Mouse (Mus musculus) embryo, embryonic 9.5 days (tissue): ENCODE measurements around the gene Clasp2.
"Not testable (repeated sequence)": the region's sequence is repeated elsewhere in the genome, so short reads cannot be mapped to it uniquely, and the experiment has no call there.

ENCODE experiments used
- DNase-seq: peaks from one replicate; pipeline ENCODE4 v3.0.0-alpha.2; 2017; ENCODE audit errors: extremely low spot score

Gene Clasp2

GRCm38 (mm10) chr9:113815836-113816235, 74.6 kb downstream of the Clasp2 start:
- DNase-seq, result no peak

- no peak for DNase-seq
These were observed 80.9 kb downstream of the Clasp2 start for GRCm38 (mm10) chr9:113822150-113822549.

GRCm38 (mm10) chr9:113828719-113829118, 87.4 kb downstream of the Clasp2 start:
- no peak for DNase-seq

GRCm38 (mm10) chr9:113830219-113830618, 88.9 kb downstream of the Clasp2 start:
- DNase-seq, result no peak

- no peak for DNase-seq
These were observed 92.2 kb downstream of the Clasp2 start for GRCm38 (mm10) chr9:113833481-113833880.

- DNase-seq, result no peak
These were observed 95.7 kb downstream of the Clasp2 start for GRCm38 (mm10) chr9:113837001-113837400.

GRCm38 (mm10) chr9:113837461-113837860, 96.2 kb downstream of the Clasp2 start:
- DNase-seq, result no peak

- no peak for DNase-seq
These were observed 102.8 kb downstream of the Clasp2 start for GRCm38 (mm10) chr9:113844029-113844428.

GRCm38 (mm10) chr9:113855441-113855840, 114.2 kb downstream of the Clasp2 start:
- DNase-seq, result no peak

- no peak for DNase-seq
These were observed 116.1 kb downstream of the Clasp2 start for GRCm38 (mm10) chr9:113857281-113857928.

GRCm38 (mm10) chr9:113857929-113858440, 116.7 kb downstream of the Clasp2 start:
- no peak for DNase-seq

- no peak for DNase-seq
These were observed 118.1 kb downstream of the Clasp2 start for GRCm38 (mm10) chr9:113859420-113859819.

GRCm38 (mm10) chr9:113863370-113863999, 122.2 kb downstream of the Clasp2 start:
- no peak for DNase-seq

- DNase-seq, result no peak
These were observed 126.7 kb downstream of the Clasp2 start for GRCm38 (mm10) chr9:113867951-113868350.

- no peak for DNase-seq
These were observed 153.6 kb downstream of the Clasp2 start for GRCm38 (mm10) chr9:113894903-113895302.

- no peak for DNase-seq
These were observed 161.9 kb downstream of the Clasp2 start for GRCm38 (mm10) chr9:113903136-113903535.

GRCm38 (mm10) chr9:113904315-113904714, 163.0 kb downstream of the Clasp2 start:
- DNase-seq, result not testable (repeated sequence)

GRCm38 (mm10) chr9:113915789-113916188, 174.5 kb downstream of the Clasp2 start:
- no peak for DNase-seq

GRCm38 (mm10) chr9:113922677-113923076, 181.4 kb downstream of the Clasp2 start:
- no peak for DNase-seq

GRCm38 (mm10) chr9:113924883-113925282, 183.6 kb downstream of the Clasp2 start:
- no peak for DNase-seq

GRCm38 (mm10) chr9:113928591-113928990, 187.3 kb downstream of the Clasp2 start:
- DNase-seq, result no peak

- no peak for DNase-seq
These were observed 188.4 kb downstream of the Clasp2 start for GRCm38 (mm10) chr9:113929676-113930075.
